Mouse (Mus musculus): ENCODE measurements around the gene Ptprh. TPM values are rescaled to one million over a fixed set of nuclear protein-coding genes. Genes with fewer than 3 reads are reported as not detected.

Ptprh gene
- polyA plus RNA-seq, 1 experiment from 2014 or later, result 1.0 TPM

DNA sequence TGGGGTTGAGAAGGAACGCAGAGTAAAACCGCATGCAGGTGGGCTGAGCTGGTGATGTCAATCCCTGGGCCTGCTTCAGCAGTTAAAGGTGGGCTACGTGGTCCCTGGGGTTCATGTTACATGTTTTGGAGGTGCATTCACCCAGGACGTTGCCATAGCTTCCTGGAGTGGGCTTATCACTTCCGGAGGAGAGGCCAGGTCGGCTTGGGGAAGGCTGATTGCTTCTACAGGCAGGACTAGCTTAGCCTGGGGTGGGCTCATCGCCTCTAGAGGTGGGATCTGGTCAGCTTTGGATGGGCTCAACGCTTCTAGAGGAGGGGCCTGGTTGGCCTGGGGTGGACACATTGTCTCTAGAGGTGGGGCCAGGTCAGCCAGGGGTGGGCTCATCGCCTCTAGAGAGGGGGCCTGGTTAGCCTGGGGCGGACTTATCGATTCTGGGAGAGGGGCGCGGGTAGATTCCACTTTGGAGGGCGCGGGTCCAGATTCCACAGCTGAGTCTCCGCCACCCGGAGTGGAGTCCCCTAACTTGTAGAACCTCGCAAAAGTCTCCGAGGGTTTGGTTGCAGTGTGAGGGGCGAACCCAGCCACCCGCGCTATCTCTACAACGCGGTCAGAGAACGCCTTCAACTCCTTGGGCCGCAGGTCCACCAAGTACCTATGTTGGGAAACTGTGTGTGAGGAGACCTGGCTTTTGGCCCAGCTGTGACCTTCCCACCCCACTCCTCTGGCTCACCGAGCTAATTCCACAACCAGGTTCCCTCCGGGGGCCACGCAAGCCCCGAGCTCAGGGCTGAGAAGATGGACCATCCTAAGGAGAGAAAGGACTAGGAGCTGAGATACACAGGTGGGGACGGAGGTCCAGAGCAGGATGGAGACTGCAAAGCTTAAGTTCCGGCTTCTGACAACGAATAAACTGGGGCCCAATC, 80.4 kb downstream of the Ptprh start:
- peaks cover 4% of the 10 kb centered on the region; the same call in 1 of the 2 replicates for H3K4me1 ChIP-seq (ENCODE audit: control insufficient read depth, insufficient read depth, low read length)
- H3K27me3 ChIP-seq (ENCODE audit: control insufficient read depth, insufficient read depth, low read length), result no peaks in the 10 kb centered on the region
- no peak for ATAC-seq (ENCODE audit: insufficient read depth, low FRiP score)
- H3K9me3 ChIP-seq (replicated peaks; ENCODE audit: control insufficient read depth, low read length), result no peaks in the 10 kb centered on the region
- 88% methylated on average over 33 of the region's 33 CpGs for WGBS
- H3K9ac ChIP-seq (ENCODE audit: low read length), result no peak overlapping the region
- H3K27ac ChIP-seq (ENCODE audit: low read length), result no peak overlapping the region
- no peaks in the 10 kb centered on the region for H3K36me3 ChIP-seq (ENCODE audit: control insufficient read depth, insufficient read depth, low read length)
- no peak overlapping the region for H3K4me3 ChIP-seq (replicated peaks; ENCODE audit: low read length)
- H3K4me2 ChIP-seq (ENCODE audit: low read depth, low read length), result no peak overlapping the region

DNA sequence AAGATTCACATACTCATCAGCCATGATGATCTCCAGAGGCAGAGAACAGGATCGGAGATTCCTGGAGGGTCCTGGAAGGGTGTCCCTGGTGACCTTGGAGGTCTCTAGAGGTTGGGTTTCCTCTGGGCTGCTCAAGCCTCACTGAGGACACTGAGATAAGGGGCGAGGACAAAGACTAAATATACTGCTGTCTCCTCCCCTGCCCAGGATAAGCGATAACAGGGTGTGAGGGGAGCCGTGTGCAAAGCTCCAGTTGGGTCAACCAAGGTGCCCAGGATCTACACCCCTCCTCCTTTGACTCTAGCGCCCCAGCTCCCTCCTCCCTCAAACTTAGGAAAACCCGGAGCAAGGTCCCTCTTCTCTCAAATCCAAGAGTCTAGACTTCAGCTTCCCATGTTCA, 81.5 kb downstream of the Ptprh start:
- H3K4me3 ChIP-seq (replicated peaks; ENCODE audit: low read length), result no peak overlapping the region
- H3K9ac ChIP-seq (ENCODE audit: low read length), result no peak overlapping the region
- ATAC-seq (ENCODE audit: insufficient read depth, low FRiP score), result no peak
- no peaks in the 10 kb centered on the region for H3K36me3 ChIP-seq (ENCODE audit: control insufficient read depth, insufficient read depth, low read length)
- no peaks in the 10 kb centered on the region for H3K27me3 ChIP-seq (ENCODE audit: control insufficient read depth, insufficient read depth, low read length)
- H3K9me3 ChIP-seq (replicated peaks; ENCODE audit: control insufficient read depth, low read length), result no peaks in the 10 kb centered on the region
- H3K4me1 ChIP-seq (ENCODE audit: control insufficient read depth, insufficient read depth, low read length), result peaks cover 4% of the 10 kb centered on the region; the same call in 1 of the 2 replicates
- WGBS, result 70% methylated on average over 6 of the region's 6 CpGs
- H3K4me2 ChIP-seq (ENCODE audit: low read depth, low read length), result no peak overlapping the region
- H3K27ac ChIP-seq (ENCODE audit: low read length), result no peak overlapping the region

DNA sequence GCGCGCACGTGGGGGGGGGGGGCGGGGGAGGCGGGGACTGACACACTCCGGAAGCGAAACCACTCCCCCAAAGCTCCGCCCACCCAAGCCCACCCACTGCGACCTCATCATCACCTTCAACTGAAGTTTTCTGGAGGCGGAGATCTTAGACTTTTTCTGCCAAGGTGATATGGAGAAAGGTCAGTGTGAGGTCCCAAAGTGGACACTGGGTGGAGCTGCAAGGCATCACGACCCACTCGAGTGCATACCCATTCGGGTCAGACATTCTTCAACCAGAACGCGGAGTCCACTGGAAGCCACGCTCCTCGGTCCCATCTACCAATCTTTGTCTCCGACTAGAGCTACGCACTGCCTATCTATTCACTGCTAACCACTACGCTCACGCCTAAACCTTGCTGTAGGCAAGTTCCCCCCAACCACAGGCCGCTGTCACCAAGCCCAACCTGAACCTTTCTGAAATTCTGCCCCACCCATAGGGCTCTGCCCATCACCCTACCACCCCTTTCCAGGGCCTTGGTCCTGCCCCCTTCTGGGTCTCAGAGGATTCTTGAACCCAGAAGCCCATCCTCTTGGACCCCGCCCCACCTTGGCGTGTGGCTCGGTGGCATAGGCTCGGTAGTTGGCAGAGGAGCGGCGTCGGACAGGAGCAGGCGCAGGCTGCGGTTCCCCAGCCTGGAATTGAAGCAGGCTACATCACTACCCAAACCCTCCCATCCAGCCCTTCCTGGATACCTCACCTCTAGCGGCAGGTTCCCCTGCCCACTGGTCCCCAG, 82.4 kb downstream of the Ptprh start:
- ATAC-seq (ENCODE audit: insufficient read depth, low FRiP score), result no peak
- H3K9me3 ChIP-seq (replicated peaks; ENCODE audit: control insufficient read depth, low read length), result no peaks in the 10 kb centered on the region

DNA sequence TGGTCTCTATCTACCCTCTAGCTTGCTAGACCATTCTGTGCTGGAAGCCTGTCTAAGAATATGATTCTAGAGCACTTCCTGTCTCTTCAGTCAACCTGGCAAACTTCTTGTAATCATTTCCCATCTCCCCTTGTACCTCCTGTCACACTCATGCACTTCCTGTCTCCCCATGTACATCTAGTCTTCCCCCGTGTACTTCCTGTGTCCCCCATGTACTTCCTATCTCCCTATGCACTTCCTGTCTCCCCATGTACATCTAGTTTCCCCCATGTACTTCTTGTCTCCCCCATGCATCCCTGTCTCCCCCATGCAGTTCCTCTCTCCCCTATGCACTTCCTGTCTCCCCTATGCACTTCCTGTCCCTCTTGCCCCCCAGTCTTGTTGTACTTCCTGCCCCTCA, 85.4 kb downstream of the Ptprh start:
- no peak overlapping the region for H3K27ac ChIP-seq (ENCODE audit: low read length)
- H3K4me2 ChIP-seq (ENCODE audit: low read depth, low read length), result no peak overlapping the region
- no peaks in the 10 kb centered on the region for H3K9me3 ChIP-seq (replicated peaks; ENCODE audit: control insufficient read depth, low read length)
- H3K9ac ChIP-seq (ENCODE audit: low read length), result no peak overlapping the region
- H3K27me3 ChIP-seq (ENCODE audit: control insufficient read depth, insufficient read depth, low read length), result no peaks in the 10 kb centered on the region
- H3K36me3 ChIP-seq (ENCODE audit: control insufficient read depth, insufficient read depth, low read length), result no peaks in the 10 kb centered on the region
- H3K4me1 ChIP-seq (ENCODE audit: control insufficient read depth, insufficient read depth, low read length), result peaks cover 13% of the 10 kb centered on the region
- 66% methylated on average over 1 of the region's 1 CpGs for WGBS
- no peak overlapping the region for H3K4me3 ChIP-seq (replicated peaks; ENCODE audit: low read length)
- ATAC-seq (ENCODE audit: insufficient read depth, low FRiP score), result no peak

More for the DNA sequence above, 82.4 kb downstream of the Ptprh start:
- Histone ChIP-seq H3K9ac (ENCODE audit: low read length) (peak overlapping the region; percentile 28; the same call in 1 of the 2 replicates), H3K4me3 (replicated peaks; ENCODE audit: low read length) (peak overlapping the region; percentile 34), H3K4me2 (ENCODE audit: low read depth, low read length) (peak overlapping the region; percentile 56), H3K27ac (ENCODE audit: low read length) (no peak overlapping the region), H3K36me3 (ENCODE audit: control insufficient read depth, insufficient read depth, low read length) (no peaks in the 10 kb centered on the region), H3K4me1 (ENCODE audit: control insufficient read depth, insufficient read depth, low read length) (peaks cover 4% of the 10 kb centered on the region; the same call in 1 of the 2 replicates), H3K27me3 (ENCODE audit: control insufficient read depth, insufficient read depth, low read length) (no peaks in the 10 kb centered on the region)
- 29% methylated on average over 32 of the region's 32 CpGs for WGBS

DNA sequence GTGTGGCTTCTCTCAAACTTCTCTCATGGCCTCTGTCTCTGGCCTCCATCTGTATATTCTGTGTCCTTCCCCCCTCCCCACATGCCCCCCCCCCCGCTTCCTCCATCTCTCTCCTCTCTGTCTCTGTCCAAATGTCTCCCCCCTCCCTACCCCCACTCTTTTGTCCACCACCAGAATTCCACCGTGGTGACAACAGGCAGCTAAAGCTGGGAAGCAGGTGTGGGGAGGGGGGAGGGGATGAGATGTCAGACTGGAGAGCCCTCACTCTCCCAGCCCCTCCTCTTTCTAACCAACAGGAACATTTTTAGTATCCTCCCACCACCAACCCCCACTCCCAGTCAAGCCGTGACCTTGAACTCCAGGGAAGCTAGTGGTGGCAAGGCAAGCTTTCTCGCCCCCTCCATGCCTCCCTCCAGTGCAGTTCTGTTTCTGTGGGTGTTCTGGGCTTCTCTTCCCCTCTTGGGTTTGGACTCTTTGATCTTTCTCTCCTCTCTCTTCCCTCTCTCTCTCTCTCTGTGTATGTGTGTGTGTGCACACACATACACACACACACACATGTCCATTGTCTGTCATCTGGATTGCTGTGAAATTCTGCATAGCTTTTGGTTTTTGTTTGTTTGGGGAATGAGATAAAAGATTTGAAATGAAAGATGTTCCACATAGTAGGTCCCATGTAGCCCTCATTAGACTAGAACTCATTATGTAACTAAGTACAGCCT, 87.3 kb downstream of the Ptprh start, which contains the start of gene Tnnt1:
Tnnt1 (minus strand) TSS at position 51 of the 719 bp plus-strand sequence.
- no peak for ATAC-seq (ENCODE audit: insufficient read depth, low FRiP score)
- Histone ChIP-seq H3K4me1 (ENCODE audit: control insufficient read depth, insufficient read depth, low read length) (peaks cover 13% of the 10 kb centered on the region), H3K36me3 (ENCODE audit: control insufficient read depth, insufficient read depth, low read length) (no peaks in the 10 kb centered on the region), H3K9ac (ENCODE audit: low read length) (0 out of 2 replicates have a peak within 1 kb of the TSS, but pooled peaks have one; percentile 26), H3K9me3 (replicated peaks; ENCODE audit: control insufficient read depth, low read length) (no peaks in the 10 kb centered on the region), H3K27me3 (ENCODE audit: control insufficient read depth, insufficient read depth, low read length) (no peaks in the 10 kb centered on the region), H3K4me2 (ENCODE audit: low read depth, low read length) (no peak within 1 kb of the TSS), H3K4me3 (replicated peaks; ENCODE audit: low read length) (no peak within 1 kb of the TSS), H3K27ac (ENCODE audit: low read length) (no peak within 1 kb of the TSS)
- 27% methylated on average over 3 of the region's 4 CpGs for WGBS

DNA sequence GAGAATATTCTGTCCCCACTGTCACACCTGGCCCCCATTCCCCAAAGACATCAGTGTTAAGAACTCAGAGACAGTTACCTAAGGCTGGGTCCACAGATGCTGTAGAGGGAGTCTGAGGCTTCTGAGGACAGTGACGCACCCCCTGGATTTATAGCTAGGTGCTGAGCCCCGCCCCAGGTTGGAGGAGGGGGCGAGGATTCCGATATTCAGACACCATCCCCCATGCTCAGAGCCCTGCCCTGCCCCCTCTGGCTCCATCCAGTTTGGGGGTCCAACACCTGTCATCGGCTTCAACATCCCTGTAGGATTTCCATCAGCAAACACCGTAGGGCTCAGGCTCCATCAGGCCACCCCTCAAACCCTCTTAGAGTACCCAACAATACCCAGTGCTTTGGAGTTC, 88.0 kb downstream of the Ptprh start:
- WGBS, result 59% methylated on average over 6 of the region's 6 CpGs
- no peak overlapping the region for H3K4me3 ChIP-seq (replicated peaks; ENCODE audit: low read length)
- no peaks in the 10 kb centered on the region for H3K36me3 ChIP-seq (ENCODE audit: control insufficient read depth, insufficient read depth, low read length)
- H3K9me3 ChIP-seq (replicated peaks; ENCODE audit: control insufficient read depth, low read length), result no peaks in the 10 kb centered on the region
- H3K4me2 ChIP-seq (ENCODE audit: low read depth, low read length), result no peak overlapping the region
- no peak for ATAC-seq (ENCODE audit: insufficient read depth, low FRiP score)
- peaks cover 13% of the 10 kb centered on the region for H3K4me1 ChIP-seq (ENCODE audit: control insufficient read depth, insufficient read depth, low read length)
- no peak overlapping the region for H3K27ac ChIP-seq (ENCODE audit: low read length)
- H3K27me3 ChIP-seq (ENCODE audit: control insufficient read depth, insufficient read depth, low read length), result no peaks in the 10 kb centered on the region
- H3K9ac ChIP-seq (ENCODE audit: low read length), result 0 out of 2 replicates have a peak overlapping the region, but pooled peaks have one; percentile 26

DNA sequence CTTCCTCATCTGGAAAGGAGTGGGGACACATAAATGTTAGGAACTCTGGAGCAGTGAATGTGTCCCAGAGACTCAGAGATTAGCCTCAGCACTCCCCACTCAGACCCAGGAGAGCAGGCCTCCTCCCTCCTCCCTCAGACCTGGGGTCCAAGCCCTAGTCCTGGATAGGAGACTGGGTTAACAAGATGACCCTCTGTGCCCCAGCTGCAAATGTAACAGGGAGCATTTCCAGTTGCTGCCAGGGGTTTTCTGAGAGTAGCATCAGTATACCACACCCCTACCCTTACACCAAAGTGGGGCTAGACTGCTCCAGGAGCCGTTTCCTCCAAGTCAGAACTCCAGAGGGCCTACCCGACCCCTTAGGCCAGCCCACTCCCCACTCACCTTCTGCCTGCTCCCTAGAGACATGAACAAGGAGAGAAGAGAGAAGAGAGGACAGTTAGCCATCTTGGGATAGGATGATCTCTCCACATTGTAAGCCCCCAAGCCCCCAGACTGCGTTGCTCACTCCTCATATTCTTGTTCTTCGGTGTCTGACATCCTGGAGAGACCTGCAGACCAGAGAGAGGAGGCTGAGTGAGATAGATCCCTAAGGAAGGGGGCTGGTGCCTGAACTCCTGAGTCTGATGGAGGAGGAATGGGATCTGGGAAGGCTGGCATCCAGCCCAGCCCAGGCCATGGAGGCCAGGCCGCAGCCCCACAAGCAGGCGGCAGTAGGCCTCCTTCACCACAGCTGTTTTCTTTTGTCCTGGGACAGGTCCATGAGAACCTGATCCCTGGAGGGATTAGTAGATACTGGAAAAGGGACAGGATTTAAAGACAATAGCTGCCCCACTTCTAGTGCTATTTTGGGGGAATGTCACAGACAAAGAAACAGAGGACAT, 89.8 kb downstream of the Ptprh start:
- peak; percentile 56 for ATAC-seq (ENCODE audit: insufficient read depth, low FRiP score)
- Histone ChIP-seq H3K36me3 (ENCODE audit: control insufficient read depth, insufficient read depth, low read length) (no peaks in the 10 kb centered on the region), H3K4me3 (replicated peaks; ENCODE audit: low read length) (no peak overlapping the region), H3K9me3 (replicated peaks; ENCODE audit: control insufficient read depth, low read length) (no peaks in the 10 kb centered on the region), H3K27ac (ENCODE audit: low read length) (peak overlapping the region; percentile 64), H3K9ac (ENCODE audit: low read length) (peak overlapping the region; percentile 51), H3K27me3 (ENCODE audit: control insufficient read depth, insufficient read depth, low read length) (no peaks in the 10 kb centered on the region), H3K4me2 (ENCODE audit: low read depth, low read length) (no peak overlapping the region; the same call in 1 of the 2 replicates), H3K4me1 (ENCODE audit: control insufficient read depth, insufficient read depth, low read length) (peaks cover 17% of the 10 kb centered on the region)
- 32% methylated on average over 6 of the region's 6 CpGs for WGBS

DNA sequence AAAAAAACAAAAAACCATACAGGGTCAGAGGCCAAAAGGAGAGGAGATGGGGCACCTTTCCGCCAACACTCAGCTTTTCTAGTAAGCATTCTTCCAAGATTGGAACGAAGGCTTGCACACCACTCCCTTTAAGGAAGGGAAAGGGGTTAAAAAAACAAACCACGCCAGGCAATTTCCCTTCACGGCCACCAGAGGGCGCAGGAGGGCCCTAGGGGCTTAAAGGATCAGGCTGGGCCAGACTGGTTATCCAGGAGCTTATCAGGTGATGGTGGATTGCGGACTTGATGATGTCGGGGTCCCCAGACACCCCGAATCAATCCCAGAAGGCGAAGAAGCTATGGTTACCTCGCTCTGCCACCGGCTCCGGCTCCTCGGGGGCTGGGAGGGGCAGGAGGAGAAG, 90.6 kb downstream of the Ptprh start:
- no peak for ATAC-seq (ENCODE audit: insufficient read depth, low FRiP score)
- no peak overlapping the region for H3K4me2 ChIP-seq (ENCODE audit: low read depth, low read length)
- 34% methylated on average over 13 of the region's 13 CpGs for WGBS
- no peak overlapping the region for H3K27ac ChIP-seq (ENCODE audit: low read length)
- peaks cover 17% of the 10 kb centered on the region for H3K4me1 ChIP-seq (ENCODE audit: control insufficient read depth, insufficient read depth, low read length)
- H3K9me3 ChIP-seq (replicated peaks; ENCODE audit: control insufficient read depth, low read length), result no peaks in the 10 kb centered on the region
- no peaks in the 10 kb centered on the region for H3K27me3 ChIP-seq (ENCODE audit: control insufficient read depth, insufficient read depth, low read length)
- H3K36me3 ChIP-seq (ENCODE audit: control insufficient read depth, insufficient read depth, low read length), result no peaks in the 10 kb centered on the region
- no peak overlapping the region for H3K4me3 ChIP-seq (replicated peaks; ENCODE audit: low read length)
- H3K9ac ChIP-seq (ENCODE audit: low read length), result no peak overlapping the region; the same call in 1 of the 2 replicates

All from stomach, embryonic 16.5 days (tissue).